Mouse (Mus musculus): Measurements from ENCODE around the gene Tbcb. TPM values are rescaled to one million over a fixed set of nuclear protein-coding genes. Genes with fewer than 3 reads are reported as not detected.
A peak's percentile ranks its signal among the peaks of the same experiment; 100 is the strongest.
"Not testable (repeated sequence)": the region's sequence is repeated elsewhere in the genome, so short reads cannot be mapped to it uniquely, and the experiment has no call there.

Gene Tbcb
- total RNA-seq (2021), result 10 to 100 TPM; 62.5 to 64.9 TPM
- long read RNA-seq, experiment 1, transcript Tbcb-201 (6 exons, 1,416 nt), result major isoform, 46 of 51 reads
- long read RNA-seq, experiment 1, partial matches to known transcripts, result 1 of 51 reads
- long read RNA-seq, experiment 1, other reads (novel, unspliced or antisense), result 4 of 51 reads
- long read RNA-seq, experiment 2, transcript Tbcb-201 (6 exons, 1,416 nt), result major isoform, 43 of 45 reads
- long read RNA-seq, experiment 2, partial matches to known transcripts, result 0 of 45 reads
- long read RNA-seq, experiment 2, other reads (novel, unspliced or antisense), result 2 of 45 reads

GRCm38 (mm10) chr7:30231669-30232454 is at the start of gene Tbcb, which contains the start of gene Polr2i:
Gene Tbcb (minus strand): TSS chr7:30232272.
Gene Polr2i (plus strand): TSS chr7:30231948.
- DNase-seq (ENCODE audit: low spot score in 2 of 2), result peak; percentile 96 to 98

GRCm38 (mm10) chr7:30281522-30281921 is 49.5 kb upstream of the Tbcb start:
- DNase-seq (ENCODE audit: low spot score in 2 of 2), result no peak

DNA sequence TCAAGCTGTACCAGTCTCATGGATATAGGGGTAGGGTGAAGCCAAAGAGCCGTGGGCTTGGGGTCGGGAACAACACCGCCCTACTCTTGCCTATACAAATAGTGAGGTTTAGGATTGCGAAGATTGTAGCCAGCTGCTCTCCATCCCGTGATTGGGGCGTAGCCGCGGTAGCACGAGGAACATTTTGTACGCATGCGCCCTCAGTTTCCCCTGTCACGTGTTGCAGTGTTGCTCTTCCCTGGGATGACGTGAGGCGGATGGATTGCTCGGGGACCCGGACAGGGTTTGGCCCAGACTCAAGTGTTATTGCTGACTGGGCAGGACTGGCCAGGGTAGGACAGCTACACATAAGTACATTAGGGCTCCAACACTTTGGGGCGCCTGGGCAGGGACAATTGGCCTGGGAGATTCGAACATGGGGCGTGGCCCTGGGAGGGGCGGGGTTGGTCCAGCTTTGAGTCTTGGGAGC is 48.6 kb upstream of the Tbcb start:
- DNase-seq (ENCODE audit: low spot score in 2 of 2), result peak; percentile 72 to 87

DNA sequence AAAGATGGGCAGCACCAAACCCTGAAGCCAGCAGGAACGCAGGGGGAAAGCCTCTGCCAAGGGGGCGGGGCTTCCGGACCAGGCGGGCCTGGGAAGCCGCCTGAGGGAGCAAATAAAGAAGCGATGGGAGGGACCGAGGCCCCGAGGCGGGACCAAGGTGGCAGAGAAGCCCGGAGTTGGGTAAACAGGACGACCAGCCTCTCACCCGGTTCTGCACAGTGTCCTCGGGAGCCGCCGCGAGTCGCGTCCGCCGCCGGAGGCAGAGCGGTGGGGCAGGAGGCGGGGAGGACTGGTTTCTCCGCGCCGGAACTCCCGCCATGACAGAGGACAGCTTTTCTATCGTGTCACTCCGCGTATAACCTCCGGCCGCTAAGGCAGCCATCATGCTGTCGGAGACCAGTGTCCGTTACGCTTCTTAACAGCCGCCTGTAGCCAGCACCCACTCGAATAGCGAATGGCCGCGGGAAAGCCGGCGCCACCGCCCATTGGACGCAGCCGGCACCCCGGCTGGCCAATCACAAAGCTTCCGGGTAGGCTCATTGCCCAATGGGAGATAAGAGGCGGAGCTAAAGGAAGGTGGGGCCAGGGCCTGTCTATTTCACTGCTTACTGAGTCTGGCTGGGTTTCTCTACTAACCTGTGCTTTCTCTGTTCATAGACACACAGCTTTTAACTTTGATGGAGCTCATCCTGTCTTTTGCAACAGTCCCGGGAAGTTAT is 48.0 kb upstream of the Tbcb start, which contains the start of the genes Thap8 and Wdr62:
Gene Thap8, plus strand, starts transcription at position 144 of the 719 bp plus-strand sequence.
Gene Wdr62, minus strand, starts transcription at position 469 of the 719 bp plus-strand sequence.
- peak; percentile 85 to 92 for DNase-seq (ENCODE audit: low spot score in 2 of 2)

- DNase-seq (ENCODE audit: low spot score in 2 of 2), result no peak
Measured at GRCm38 (mm10) chr7:30279536-30279935, 47.5 kb upstream of the Tbcb start.

- no peak for DNase-seq (ENCODE audit: low spot score in 2 of 2)
Measured at GRCm38 (mm10) chr7:30278911-30279310, 46.8 kb upstream of the Tbcb start.

DNA sequence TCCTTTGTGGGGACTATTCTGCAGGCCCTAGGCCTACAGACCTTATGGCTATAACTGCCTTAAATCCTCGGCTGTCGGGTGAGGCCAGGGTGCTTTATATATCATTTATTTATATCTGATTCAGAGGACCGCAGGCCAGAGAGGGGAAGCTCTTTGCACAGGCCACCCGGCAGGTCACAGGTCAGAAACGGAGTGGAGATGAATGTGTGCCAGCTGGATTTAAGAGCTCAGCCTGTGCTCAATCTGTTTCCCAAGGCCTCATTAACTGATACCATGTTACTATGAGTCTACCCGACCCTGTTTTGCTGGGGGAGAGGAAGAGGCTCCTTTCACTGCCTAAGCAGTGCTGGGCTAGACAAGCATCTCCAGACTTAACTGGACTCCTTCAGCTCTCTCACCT is 42.3 kb upstream of the Tbcb start:
- no peak for DNase-seq (ENCODE audit: low spot score in 2 of 2)

GRCm38 (mm10) chr7:30269641-30270040 is 37.6 kb upstream of the Tbcb start:
- DNase-seq (ENCODE audit: low spot score in 2 of 2), result no peak

DNA sequence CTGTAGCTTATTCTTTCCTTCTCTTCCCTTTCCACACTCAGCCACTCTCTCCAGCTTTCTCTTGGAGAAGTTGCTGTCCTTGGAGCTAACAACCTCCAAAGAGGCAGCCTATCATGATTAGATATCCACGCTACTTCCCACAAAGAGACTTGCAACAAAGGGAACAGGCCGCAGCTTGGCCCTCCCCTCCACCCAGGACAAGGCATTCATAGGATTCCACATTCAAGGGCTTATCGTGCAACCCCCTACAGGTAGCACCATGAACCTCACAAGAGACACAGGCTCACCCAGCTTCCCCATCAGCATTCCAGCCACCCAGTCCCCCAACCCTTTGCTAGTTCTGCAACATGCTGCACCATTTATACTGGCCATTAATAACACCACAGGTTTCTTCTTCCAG is 34.7 kb upstream of the Tbcb start:
- DNase-seq (ENCODE audit: low spot score in 2 of 2), result no peak

DNA sequence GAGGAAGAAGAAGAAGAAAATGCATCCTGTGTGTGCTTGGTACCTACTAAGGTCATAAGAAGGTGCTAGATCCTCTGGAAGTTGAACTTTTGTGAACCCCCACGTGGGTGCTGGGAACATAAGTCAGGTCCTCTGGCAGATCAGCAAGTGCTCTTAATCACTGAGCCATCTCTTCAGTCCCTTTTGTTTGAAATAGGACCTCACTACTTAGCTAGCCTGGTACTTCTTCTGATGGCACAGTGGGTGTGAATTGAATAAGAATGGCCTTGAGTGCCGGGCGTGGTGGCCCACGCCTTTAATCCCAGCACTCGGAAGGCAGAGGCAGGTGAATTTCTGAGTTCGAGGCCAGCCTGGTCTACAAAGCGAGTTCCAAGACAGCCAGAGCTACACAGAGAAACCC is 33.9 kb upstream of the Tbcb start:
- DNase-seq (ENCODE audit: low spot score in 2 of 2), result no peak

GRCm38 (mm10) chr7:30265531-30265930 is 33.5 kb upstream of the Tbcb start:
- DNase-seq (ENCODE audit: low spot score in 2 of 2), result no peak

DNA sequence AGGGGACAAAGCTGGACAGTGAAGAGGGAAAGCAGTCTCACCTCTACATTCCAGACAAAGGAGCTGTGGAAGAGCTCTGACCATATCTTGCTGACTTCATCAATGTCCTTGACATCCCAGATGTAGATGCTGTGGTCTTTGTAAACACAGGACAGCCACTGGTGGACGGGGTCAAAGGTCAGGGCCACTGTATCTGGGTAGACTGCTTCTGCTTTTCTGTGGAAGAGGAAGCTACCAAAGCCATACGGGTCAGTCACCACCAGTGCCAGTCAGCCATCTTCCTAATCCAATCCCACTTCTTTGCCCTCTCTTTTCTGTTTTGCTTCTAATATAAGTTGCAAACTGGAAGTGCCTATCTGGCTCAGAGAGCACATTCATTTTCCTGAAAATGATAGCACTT is 33.0 kb upstream of the Tbcb start:
- no peak for DNase-seq (ENCODE audit: low spot score in 2 of 2)

DNA sequence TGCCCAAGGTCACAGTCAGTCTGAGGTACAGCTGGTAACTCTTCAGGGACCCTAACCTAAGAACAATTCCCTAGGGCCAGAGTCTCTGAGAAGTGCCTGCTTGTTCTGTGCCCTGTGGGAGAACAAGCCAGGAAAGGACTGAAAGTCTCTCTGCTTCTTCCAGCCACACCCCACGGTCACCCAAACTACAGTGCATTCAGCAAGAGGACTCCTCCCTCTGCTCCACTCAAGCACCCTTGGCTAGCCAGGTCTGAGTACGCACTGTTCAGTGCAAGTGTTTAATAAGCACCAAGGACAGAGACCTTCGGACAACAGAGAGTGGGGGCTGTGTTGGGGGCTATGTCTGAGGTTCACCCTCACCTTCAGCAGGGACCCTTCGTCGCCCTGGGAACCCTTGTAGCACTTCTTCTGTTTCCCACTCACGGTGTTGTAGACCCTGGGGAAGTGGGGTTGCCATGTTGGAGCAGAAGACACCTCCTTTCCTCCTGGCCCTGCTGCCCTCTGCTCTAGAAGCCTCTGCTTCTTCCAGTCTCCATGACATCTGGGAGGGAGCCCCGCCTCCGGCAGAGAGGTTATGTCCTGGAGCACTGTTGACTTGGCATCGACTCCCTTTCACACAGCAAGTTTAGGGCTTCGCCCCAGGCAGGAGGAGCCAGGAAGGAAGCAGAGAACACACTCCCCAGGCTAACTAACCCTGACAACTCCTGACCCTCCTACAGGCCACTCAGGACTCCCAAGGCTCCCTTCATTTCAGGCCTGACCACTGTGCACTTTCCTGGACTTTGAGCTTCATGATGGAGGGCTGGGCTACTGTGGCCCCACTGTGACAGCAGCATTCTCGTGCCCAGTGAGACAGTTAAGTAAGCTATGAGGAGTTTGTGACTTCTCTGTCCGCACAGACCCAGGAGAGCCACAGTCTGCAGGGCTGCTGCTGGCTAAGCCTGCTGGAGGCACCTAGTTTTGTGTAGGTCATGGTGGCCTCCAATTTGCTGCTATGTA is 20.2 kb upstream of the Tbcb start:
- DNase-seq (ENCODE audit: low spot score in 2 of 2), result no peak

DNA sequence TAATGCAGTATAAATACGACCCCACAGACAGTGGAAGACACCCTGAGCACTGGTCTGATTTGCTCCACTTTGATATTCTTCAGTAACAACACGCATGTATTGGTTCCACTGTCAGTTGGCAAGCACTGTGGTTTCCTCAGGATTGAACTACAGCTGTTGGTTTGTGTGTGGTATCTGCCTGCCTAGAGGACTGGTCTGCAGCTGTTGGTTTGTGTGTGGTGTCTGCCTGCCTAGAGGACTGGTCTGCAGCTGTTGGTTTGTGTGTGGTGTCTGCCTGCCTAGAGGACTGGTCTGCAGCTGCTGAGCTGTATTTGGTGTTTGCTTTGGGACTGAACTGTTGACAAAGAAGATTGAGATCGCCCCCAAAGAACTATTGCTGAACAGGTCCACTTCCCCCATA is 5.3 kb upstream of the Tbcb start:
- DNase-seq (ENCODE audit: low spot score in 2 of 2), result not testable (repeated sequence)

DNA sequence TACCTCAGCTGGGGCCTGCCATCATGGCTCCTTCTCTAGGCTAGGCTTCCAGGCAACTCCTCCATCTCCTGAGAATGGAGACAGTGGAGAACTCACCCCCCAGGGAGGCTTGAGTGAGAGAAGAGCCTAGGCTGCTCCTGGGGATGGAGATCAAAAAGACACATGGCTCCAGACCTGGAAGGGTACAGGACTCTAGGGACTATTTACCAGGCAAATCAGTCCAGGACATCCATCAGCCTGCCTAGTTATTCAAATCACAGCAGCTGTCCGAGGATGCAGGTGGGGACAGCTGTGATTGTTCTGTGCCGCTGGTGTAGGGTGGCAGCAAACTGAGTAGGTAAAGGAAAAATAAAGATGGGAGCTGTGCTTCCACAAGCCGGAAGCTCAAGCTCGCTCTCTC is 3.6 kb upstream of the Tbcb start, which contains the start of gene Ovol3:
Gene Ovol3, minus strand, starts transcription at position 101 of the 400 bp plus-strand sequence.
- DNase-seq (ENCODE audit: low spot score in 2 of 2), result no peak

- no peak for DNase-seq (ENCODE audit: low spot score in 2 of 2)
Measured at GRCm38 (mm10) chr7:30235091-30235490, 3.0 kb upstream of the Tbcb start.

DNA sequence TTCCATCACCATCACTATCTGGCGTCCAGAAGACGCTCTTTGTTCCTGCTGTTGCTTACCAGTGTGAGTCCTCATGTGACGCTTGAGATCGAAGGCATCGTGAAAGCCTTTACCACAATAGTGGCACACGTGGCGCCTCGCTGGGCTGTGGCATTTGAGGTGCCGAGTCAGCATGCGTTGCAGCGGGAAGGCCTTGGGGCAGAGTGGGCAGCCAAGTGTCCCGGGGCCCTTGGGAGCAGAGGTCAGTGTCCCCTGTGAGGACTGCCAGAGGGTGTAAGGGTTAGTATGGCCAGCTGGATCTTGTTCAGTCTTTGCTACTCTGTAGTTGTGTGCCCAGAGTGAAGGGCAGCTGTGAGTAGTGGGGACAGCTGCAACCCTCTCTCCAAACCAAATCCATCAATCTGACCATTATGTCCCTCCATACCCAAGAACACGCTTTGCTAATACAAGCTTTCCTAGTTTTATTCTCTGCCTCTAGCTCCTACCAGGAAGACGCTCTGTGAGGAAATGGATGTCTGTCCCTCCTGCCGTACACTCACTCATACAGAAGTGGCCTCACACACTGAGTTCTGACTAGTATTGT is 2.3 kb upstream of the Tbcb start:
- no peak for DNase-seq (ENCODE audit: low spot score in 2 of 2)

DNA sequence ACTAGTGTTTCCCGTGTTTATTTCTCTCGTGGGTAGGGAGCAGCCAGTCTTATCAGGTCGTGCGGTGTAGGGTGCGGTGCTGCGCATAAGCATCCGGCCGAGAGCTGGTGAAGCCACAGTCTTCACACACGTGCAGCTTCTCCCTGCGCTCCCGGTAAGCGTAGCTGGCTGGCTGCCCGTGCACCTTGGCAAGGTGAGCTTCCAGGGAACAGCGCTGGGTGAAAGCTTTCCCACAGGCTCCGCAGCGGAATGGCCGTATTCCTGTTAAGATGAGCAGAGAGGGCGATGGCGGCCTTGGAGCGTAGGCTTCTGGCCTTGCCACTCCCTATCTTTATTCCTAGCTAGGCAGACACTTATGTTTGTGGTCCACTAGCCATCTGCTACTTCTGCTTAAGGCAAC is 1.3 kb upstream of the Tbcb start:
- DNase-seq (ENCODE audit: low spot score in 2 of 2), result peak; percentile 31 to 33

GRCm38 (mm10) chr7:30232631-30233148 is 618 bp upstream of the Tbcb start:
- peak in 1 of 2 experiments; percentile 70 for DNase-seq (ENCODE audit: low spot score in 2 of 2)

- no peak for DNase-seq (ENCODE audit: low spot score in 2 of 2)
Measured at GRCm38 (mm10) chr7:30231328-30231668, 774 bp downstream of the Tbcb start.
